Mouse (Mus musculus): Measurements from ENCODE around the gene Zbtb48.

Zbtb48 gene

GRCm38 (mm10) chr4:151972221-151972967 lies 55.1 kb downstream of the Zbtb48 start:
- DNase-seq (ENCODE audit: low spot score in 2 of 2) = no peak
